Mouse (Mus musculus): ENCODE results near the gene D6Wsu163e.

The D6Wsu163e gene

GRCm38 (mm10) chr6:127006551-127006950 lies 66.8 kb downstream of the D6Wsu163e start:
- CTCF ChIA-PET: no interaction called here

GRCm38 (mm10) chr6:127010021-127010420 lies 70.3 kb downstream of the D6Wsu163e start:
- CTCF ChIA-PET: no interaction called here

GRCm38 (mm10) chr6:127011947-127012535 lies 72.3 kb downstream of the D6Wsu163e start:
- CTCF ChIA-PET: no interaction called here

- CTCF ChIA-PET: no interaction called here
Measured at GRCm38 (mm10) chr6:127014906-127015770, 75.4 kb downstream of the D6Wsu163e start, which contains the start of gene Fgf6. Gene Fgf6 (plus strand): TSS chr6:127015586.

- CTCF ChIA-PET: no interaction called here
Measured at GRCm38 (mm10) chr6:127019254-127019653, 79.5 kb downstream of the D6Wsu163e start.

GRCm38 (mm10) chr6:127020431-127020830 lies 80.7 kb downstream of the D6Wsu163e start:
- CTCF ChIA-PET: no interaction called here

- CTCF ChIA-PET: no interaction called here
Measured at GRCm38 (mm10) chr6:127024836-127025235, 85.1 kb downstream of the D6Wsu163e start.
